Mouse (Mus musculus): ENCODE measurements around the gene Washc1.
A peak's percentile ranks its signal among the peaks of the same experiment; 100 is the strongest.

Gene Washc1

GRCm38 (mm10) chr17:66085038-66085437, 26.3 kb upstream of the Washc1 start:
- Histone ChIP-seq H3K27me3 (ENCODE audit: insufficient read depth, low read length) (no peaks in the 10 kb centered on the region), H3K9me3 (ENCODE audit: low read length) (no peaks in the 10 kb centered on the region), H3K4me3 (replicated peaks; ENCODE audit: low read length) (no peak overlapping the region), H3K4me1 (replicated peaks; ENCODE audit: low read depth, low read length) (peaks cover 10% of the 10 kb centered on the region), H3K36me3 (ENCODE audit: insufficient read depth, low read length) (peaks cover 68% of the 10 kb centered on the region)
- no peak for TF ChIP-seq NANOG (IDR thresholded peaks at IDR 0.05; ENCODE audit: borderline replicate concordance, low read length)
- no peak for TF ChIP-seq POU5F1 (IDR thresholded peaks at IDR 0.05; ENCODE audit: borderline replicate concordance, low read length)
- no peak for TF ChIP-seq CTCF (conservative IDR thresholded peaks at IDR 0.05; ENCODE audit: low read length)

- Histone ChIP-seq H3K4me1 (replicated peaks; ENCODE audit: low read depth, low read length) (peaks cover 37% of the 10 kb centered on the region), H3K36me3 (ENCODE audit: insufficient read depth, low read length) (peaks cover 70% of the 10 kb centered on the region), H3K4me3 (replicated peaks; ENCODE audit: low read length) (no peak overlapping the region), H3K27me3 (ENCODE audit: insufficient read depth, low read length) (no peaks in the 10 kb centered on the region), H3K9me3 (ENCODE audit: low read length) (no peaks in the 10 kb centered on the region)
- TF ChIP-seq POU5F1 (IDR thresholded peaks at IDR 0.05; ENCODE audit: borderline replicate concordance, low read length) = no peak
- no peak for TF ChIP-seq NANOG (IDR thresholded peaks at IDR 0.05; ENCODE audit: borderline replicate concordance, low read length)
- no peak for TF ChIP-seq CTCF (conservative IDR thresholded peaks at IDR 0.05; ENCODE audit: low read length)
Observed at GRCm38 (mm10) chr17:66090251-66090650, 21.1 kb upstream of the Washc1 start.

- no peak for TF ChIP-seq CTCF (conservative IDR thresholded peaks at IDR 0.05; ENCODE audit: low read length)
- TF ChIP-seq NANOG (IDR thresholded peaks at IDR 0.05; ENCODE audit: borderline replicate concordance, low read length) = no peak
- TF ChIP-seq POU5F1 (IDR thresholded peaks at IDR 0.05; ENCODE audit: borderline replicate concordance, low read length) = no peak
- Histone ChIP-seq H3K4me3 (replicated peaks; ENCODE audit: low read length) (no peak overlapping the region), H3K4me1 (replicated peaks; ENCODE audit: low read depth, low read length) (peaks cover 43% of the 10 kb centered on the region), H3K27me3 (ENCODE audit: insufficient read depth, low read length) (no peaks in the 10 kb centered on the region), H3K9me3 (ENCODE audit: low read length) (no peaks in the 10 kb centered on the region), H3K36me3 (ENCODE audit: insufficient read depth, low read length) (peaks cover 66% of the 10 kb centered on the region)
Observed at GRCm38 (mm10) chr17:66091392-66091791, 20.0 kb upstream of the Washc1 start.

DNA sequence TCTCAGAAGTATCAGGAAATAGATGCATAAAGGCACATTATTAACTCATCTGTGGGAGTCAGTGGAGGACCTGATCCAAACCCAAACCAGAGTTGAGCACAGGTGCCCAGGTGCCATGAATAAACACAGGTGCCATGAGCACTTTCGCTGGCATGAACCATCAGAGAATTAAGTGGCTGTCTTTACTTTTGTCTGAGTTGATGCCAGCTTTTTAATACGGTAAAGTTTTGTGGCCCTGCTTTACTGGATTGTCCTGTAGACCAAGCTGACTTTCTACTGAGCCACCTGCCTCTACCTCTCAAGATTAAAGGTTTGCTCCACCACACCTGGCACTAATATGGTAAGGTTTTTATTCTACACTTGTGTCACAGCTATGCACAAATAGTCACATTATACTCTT, 19.3 kb upstream of the Washc1 start:
- no peaks in the 10 kb centered on the region for H3K27me3 ChIP-seq (ENCODE audit: insufficient read depth, low read length)
- TF ChIP-seq CTCF (conservative IDR thresholded peaks at IDR 0.05; ENCODE audit: low read length) = no peak
- TF ChIP-seq POU5F1 (IDR thresholded peaks at IDR 0.05; ENCODE audit: borderline replicate concordance, low read length) = no peak
- no peak for TF ChIP-seq NANOG (IDR thresholded peaks at IDR 0.05; ENCODE audit: borderline replicate concordance, low read length)

DNA sequence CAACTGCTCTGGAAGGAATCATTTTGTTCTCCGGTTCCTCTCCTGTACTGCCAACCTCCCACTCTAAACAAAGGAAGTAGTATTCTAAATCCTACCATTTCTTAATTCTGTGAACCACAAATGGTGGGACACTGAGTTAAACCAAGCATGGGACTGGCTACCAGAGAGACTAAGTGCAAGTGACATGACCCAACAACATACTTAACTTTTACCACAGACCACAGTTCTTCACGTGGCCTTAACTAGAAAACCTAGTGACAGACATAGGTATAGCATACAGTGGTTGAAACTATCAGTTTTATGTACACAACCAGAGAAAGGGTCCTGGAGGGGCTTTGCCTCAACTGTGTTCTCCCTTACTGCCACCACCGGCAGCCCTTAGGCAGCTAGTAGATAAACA, 18.7 kb upstream of the Washc1 start:
- no peak overlapping the region for H3K4me3 ChIP-seq (replicated peaks; ENCODE audit: low read length)
- H3K9me3 ChIP-seq (ENCODE audit: low read length) = no peaks in the 10 kb centered on the region
- H3K36me3 ChIP-seq (ENCODE audit: insufficient read depth, low read length) = peaks cover 63% of the 10 kb centered on the region
- peaks cover 49% of the 10 kb centered on the region for H3K4me1 ChIP-seq (replicated peaks; ENCODE audit: low read depth, low read length)
- no peaks in the 10 kb centered on the region for H3K27me3 ChIP-seq (ENCODE audit: insufficient read depth, low read length)
- TF ChIP-seq CTCF (conservative IDR thresholded peaks at IDR 0.05; ENCODE audit: low read length) (no peak), NANOG (IDR thresholded peaks at IDR 0.05; ENCODE audit: borderline replicate concordance, low read length) (no peak), POU5F1 (IDR thresholded peaks at IDR 0.05; ENCODE audit: borderline replicate concordance, low read length) (no peak)

More for the DNA sequence above, 19.3 kb upstream of the Washc1 start:
- Histone ChIP-seq H3K9me3 (ENCODE audit: low read length) (no peaks in the 10 kb centered on the region), H3K4me3 (replicated peaks; ENCODE audit: low read length) (no peak overlapping the region), H3K4me1 (replicated peaks; ENCODE audit: low read depth, low read length) (peaks cover 47% of the 10 kb centered on the region), H3K36me3 (ENCODE audit: insufficient read depth, low read length) (peaks cover 63% of the 10 kb centered on the region)

DNA sequence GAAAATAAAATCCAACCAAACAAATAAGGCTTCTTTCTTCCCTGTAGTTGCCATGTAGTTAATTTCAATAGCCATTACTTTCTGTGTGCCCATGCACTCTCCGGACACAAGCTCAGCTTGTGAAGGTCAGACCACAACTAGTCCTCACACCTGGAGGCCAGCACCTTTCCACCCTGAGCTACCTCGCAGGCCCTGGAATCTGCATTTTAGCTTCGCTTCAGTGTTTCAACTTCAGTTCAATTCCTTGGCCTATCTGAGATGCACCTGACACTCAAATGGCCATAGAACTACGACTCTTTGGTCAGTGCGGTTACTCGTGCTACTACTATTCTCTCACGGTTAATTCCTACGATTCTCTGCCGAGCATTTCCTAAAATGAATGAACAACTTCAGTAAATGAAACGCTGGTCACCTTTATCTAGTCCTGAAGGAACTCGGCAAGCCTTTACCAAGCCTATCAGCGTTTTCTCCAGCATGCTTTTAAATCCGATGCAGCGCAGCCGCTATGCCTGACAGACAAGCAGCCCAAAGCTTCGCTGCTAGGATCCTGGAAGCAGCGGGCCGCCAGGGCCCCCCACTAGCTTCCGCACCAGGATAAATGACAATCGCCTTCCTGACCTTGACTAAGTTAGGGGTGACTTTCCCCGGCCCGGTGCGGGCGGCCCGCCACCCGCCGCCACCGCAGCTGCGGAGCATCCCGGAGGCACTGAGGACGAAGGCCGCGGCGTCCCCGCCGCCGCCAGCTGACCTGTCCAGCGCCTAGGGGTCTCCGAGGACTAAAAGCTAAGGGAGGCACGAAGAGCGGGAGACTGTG, 10.6 kb upstream of the Washc1 start:
- H3K4me3 ChIP-seq (replicated peaks; ENCODE audit: low read length) = peak overlapping the region; percentile 98
- no peaks in the 10 kb centered on the region for H3K27me3 ChIP-seq (ENCODE audit: insufficient read depth, low read length)
- TF ChIP-seq NANOG (IDR thresholded peaks at IDR 0.05; ENCODE audit: borderline replicate concordance, low read length) (no peak), POU5F1 (IDR thresholded peaks at IDR 0.05; ENCODE audit: borderline replicate concordance, low read length) (no peak), CTCF (conservative IDR thresholded peaks at IDR 0.05; ENCODE audit: low read length) (no peak)
- peaks cover 20% of the 10 kb centered on the region for H3K36me3 ChIP-seq (ENCODE audit: insufficient read depth, low read length)
- no peaks in the 10 kb centered on the region for H3K9me3 ChIP-seq (ENCODE audit: low read length)
- H3K4me1 ChIP-seq (replicated peaks; ENCODE audit: low read depth, low read length) = peaks cover 65% of the 10 kb centered on the region

GRCm38 (mm10) chr17:66101380-66102330, 9.7 kb upstream of the Washc1 start, which contains the start of gene Ndufv2:
Gene Ndufv2 (minus strand): TSS chr17:66101559.
- Histone ChIP-seq H3K9me3 (ENCODE audit: low read length) (no peaks in the 10 kb centered on the region), H3K27me3 (ENCODE audit: insufficient read depth, low read length) (no peaks in the 10 kb centered on the region), H3K4me3 (replicated peaks; ENCODE audit: low read length) (peak within 1 kb of the TSS; percentile 98), H3K36me3 (ENCODE audit: insufficient read depth, low read length) (peaks cover 17% of the 10 kb centered on the region), H3K4me1 (replicated peaks; ENCODE audit: low read depth, low read length) (peaks cover 68% of the 10 kb centered on the region)
- TF ChIP-seq CTCF (conservative IDR thresholded peaks at IDR 0.05; ENCODE audit: low read length) (peak; percentile 97), POU5F1 (IDR thresholded peaks at IDR 0.05; ENCODE audit: borderline replicate concordance, low read length) (no peak)

- 0 out of 2 replicates have a peak overlapping the region, but pooled peaks have one; percentile 3 for H3K4me3 ChIP-seq (replicated peaks; ENCODE audit: low read length)
- TF ChIP-seq POU5F1 (IDR thresholded peaks at IDR 0.05; ENCODE audit: borderline replicate concordance, low read length) = no peak
- no peak for TF ChIP-seq CTCF (conservative IDR thresholded peaks at IDR 0.05; ENCODE audit: low read length)
- TF ChIP-seq NANOG (IDR thresholded peaks at IDR 0.05; ENCODE audit: borderline replicate concordance, low read length) = no peak
- H3K36me3 ChIP-seq (ENCODE audit: insufficient read depth, low read length) = peaks cover under 1% of the 10 kb centered on the region; the same call in 1 of the 2 replicates
- peaks cover 79% of the 10 kb centered on the region for H3K4me1 ChIP-seq (replicated peaks; ENCODE audit: low read depth, low read length)
- H3K27me3 ChIP-seq (ENCODE audit: insufficient read depth, low read length) = no peaks in the 10 kb centered on the region
- H3K9me3 ChIP-seq (ENCODE audit: low read length) = no peaks in the 10 kb centered on the region
Observed at GRCm38 (mm10) chr17:66104076-66104475, 7.3 kb upstream of the Washc1 start.

Measured in E14TG2a.4 (cell line).